Mouse (Mus musculus) cerebellum, postnatal 25 days (tissue): ENCODE measurements around the gene Rab5a.

Experiments used
- DNase-seq, 2 experiments: peaks; one replicate each; pipeline ENCODE4 v3.0.0; 2021; ENCODE audit warnings: mixed read lengths in 2 of 2

Gene Rab5a

DNA sequence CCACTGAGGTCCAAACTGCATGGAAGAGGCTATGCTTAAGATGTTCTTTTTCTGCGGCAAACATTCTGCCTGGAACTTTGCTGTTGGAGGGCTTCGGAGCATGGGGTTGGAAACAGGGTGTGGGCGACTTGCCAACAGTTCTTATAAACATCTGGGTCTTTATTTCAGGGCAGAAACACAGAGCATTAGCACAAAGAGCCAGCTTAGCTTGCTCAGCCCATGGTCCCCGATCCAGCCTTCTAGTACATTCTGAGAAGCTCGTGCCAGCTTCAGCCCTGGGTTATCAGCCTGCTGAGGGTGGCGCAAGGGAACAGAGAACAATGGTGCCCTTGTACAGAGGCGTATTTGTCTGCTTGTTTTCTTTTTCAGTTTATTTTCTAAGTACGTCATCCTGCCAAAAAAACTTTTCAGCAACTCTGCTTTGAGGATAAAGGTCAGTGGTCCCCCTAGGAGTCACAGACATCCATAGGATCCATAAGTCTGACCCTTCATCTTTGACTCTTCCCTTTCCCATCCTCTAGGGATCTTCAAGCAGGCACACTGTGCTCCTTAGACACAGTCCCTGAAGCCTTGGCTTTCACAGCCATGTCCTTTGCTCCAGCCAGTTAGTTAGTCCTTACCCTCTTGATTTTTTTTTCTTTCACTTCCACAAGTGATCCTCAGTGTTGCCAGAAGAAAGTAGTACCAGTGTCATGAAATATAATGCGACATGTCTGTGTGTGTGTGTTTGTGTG lies 64.7 kb downstream of the Rab5a start:
- DNase-seq = peak in 1 of 2 experiments; percentile 15

DNA sequence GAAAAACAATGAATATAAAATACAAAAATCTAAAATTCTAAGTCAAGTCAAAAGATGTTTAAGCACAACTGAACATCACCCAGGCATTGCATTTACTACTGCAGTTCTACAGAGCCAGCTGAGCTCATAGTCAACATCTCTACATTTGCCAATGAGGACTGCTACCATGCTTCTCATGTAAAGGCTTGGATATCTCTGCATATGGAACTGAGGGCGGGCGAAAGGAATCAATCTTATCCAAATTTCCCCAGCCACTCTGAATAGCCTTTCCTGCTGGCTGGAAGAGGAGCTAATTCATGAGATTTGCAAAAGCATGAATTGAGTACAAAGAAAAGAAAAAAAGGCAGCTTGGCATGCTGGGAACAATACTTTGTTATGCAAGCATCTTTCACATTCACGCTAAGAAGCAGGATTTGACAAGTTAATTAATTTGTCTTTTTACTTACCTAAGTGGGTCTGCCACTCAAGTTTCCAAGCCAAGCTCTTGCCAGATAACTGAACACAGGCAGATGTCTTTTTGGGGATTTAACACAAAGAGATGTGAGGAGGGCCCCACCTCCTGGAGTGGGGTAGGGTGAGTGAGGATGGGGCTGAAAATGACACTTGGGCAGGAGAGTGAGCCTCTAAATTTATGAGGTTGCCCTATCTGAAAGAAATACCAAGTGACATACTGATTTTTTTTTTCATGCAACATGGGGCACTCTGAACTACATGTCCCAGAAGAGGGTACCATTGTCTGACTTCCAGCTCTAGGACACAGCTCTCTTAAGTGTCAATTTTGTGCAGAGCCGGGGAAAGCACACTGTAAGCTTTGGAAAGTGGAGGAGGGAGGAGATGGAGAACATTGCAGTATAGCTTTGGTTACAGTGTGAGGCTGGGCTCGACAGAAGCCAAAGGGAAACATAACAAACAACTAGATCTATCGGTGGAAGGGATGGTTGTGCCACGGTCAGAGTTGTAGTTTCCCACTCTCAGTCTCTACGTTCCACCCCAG lies 72.6 kb downstream of the Rab5a start:
- DNase-seq = no peak

DNA sequence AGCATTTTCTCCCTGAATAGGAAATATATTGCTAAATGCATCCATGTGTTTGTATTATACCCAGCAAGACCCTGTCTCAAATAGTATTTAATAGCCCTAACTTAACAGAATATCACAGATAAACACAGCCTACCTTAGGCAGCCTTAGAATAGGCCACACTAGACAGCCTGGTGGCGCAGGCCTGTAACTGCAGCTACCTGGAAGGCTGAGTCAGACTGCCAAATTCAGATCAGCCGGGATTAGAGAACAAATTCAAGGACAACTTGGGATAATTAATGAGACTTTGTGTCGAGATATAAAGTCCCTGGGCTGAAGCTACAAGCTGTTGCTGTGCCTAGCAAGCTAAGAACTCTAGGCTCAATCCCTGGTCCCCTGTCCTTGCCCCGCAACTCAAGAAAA lies 75.1 kb downstream of the Rab5a start:
- DNase-seq = peak in 1 of 2 experiments; percentile 40

DNA sequence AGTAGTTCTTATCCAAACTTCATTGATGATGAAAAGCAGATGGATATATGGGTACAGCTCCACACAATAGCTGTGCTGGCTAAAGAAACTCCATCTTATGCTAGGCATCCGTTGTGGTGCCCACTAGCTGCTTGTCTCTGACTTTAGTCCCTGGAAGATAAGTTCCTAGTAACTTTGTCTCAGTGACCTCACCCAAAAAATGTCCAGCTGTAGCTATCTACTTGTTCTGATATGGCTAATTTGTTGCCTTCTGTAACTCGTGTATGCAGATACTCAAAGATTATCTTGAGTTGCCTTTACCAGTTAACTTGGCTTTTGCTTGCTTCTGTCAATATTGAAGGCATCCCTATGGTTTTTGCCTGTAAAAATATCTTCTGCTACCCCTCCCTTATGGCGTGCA lies 75.8 kb downstream of the Rab5a start:
- no peak for DNase-seq
